Mouse (Mus musculus) thymus, adult 2 months (tissue): Measurements from ENCODE around the gene Pde6h. TPM values are rescaled to one million over a fixed set of nuclear protein-coding genes. Genes with fewer than 3 reads are reported as not detected.
"Not testable (repeated sequence)": the region's sequence is repeated elsewhere in the genome, so short reads cannot be mapped to it uniquely, and the experiment has no call there.

Experiments
- DNase-seq: peaks from one replicate; pipeline ENCODE4 v3.0.0; 2021
- H3K27ac ChIP-seq: fragments of 200-500 bp; 2 replicates; pipeline ENCODE4 v1.5.1; 2012; ENCODE audit warnings: low read length, control low read depth; ENCODE audit not compliant: control insufficient read depth, insufficient read depth
- H3K27me3 ChIP-seq: fragments of 200-500 bp; 2 replicates; pipeline ENCODE4 v1.6.1; 2012; ENCODE audit warnings: mild to moderate bottlenecking, low read length, moderate library complexity, mixed read lengths; ENCODE audit not compliant: control insufficient read depth, insufficient read depth
- H3K36me3 ChIP-seq: fragments of 200-500 bp; 2 replicates; pipeline ENCODE4 v1.6.1; 2012; ENCODE audit warnings: mild to moderate bottlenecking, low read length, moderate library complexity; ENCODE audit not compliant: control insufficient read depth, insufficient read depth
- H3K4me1 ChIP-seq: fragments of 200-500 bp; replicated peaks from 2 replicates; pipeline ENCODE4 v1.6.1; 2012; ENCODE audit warnings: low read length; ENCODE audit not compliant: control insufficient read depth, insufficient read depth
- H3K4me3 ChIP-seq: fragments of 200-500 bp; 2 replicates; pipeline ENCODE4 v1.5.1; 2012; ENCODE audit warnings: mild to moderate bottlenecking, low read length, control low read depth, moderate library complexity; ENCODE audit not compliant: control insufficient read depth, insufficient read depth
- CTCF ChIP-seq: fragments of 200-500 bp; IDR thresholded peaks from 2 replicates; pipeline ENCODE4 v1.5.1; 2012; ENCODE audit warnings: mild to moderate bottlenecking, control low read depth, low read length, moderate library complexity, borderline replicate concordance; ENCODE audit not compliant: control insufficient read depth, poor library complexity, insufficient read depth; ENCODE audit errors: extremely low read depth
- POLR2A ChIP-seq: fragments of 200-500 bp; IDR thresholded peaks from 2 replicates; pipeline ENCODE4 v1.6.1; 2012; ENCODE audit warnings: mild to moderate bottlenecking, low read length, control low read depth, moderate library complexity; ENCODE audit not compliant: control insufficient read depth, poor library complexity, insufficient read depth; ENCODE audit errors: extremely low read depth
- WGBS: fragments of 180-500 bp; shearing (Covaris S2); methylation state at CpG from one replicate; pipeline ENCODE4 v1.1.7; 2018; 5-methylcytosine and 5-hydroxymethylcytosine counted together
- polyA plus RNA-seq: library from polyadenylated mRNA; depleted of rRNA; stranded (reverse); fragments of >200 nt; gene quantifications from 2 replicates; pipeline ENCODE4 v1.2.3, GENCODE M21; 2012; rRNA removed

Pde6h gene
- polyA plus RNA-seq, result 0.01 TPM in 1 of 2 replicates, not detected in the other

- H3K27ac ChIP-seq, result no peak within 1 kb of the TSS
- 97% methylated on average over 8 of the region's 8 CpGs for WGBS
- DNase-seq, result no peak
- TF ChIP-seq CTCF, result no peak
- no peak for TF ChIP-seq POLR2A
- no peaks in the 10 kb centered on the region for H3K27me3 ChIP-seq
- peaks cover 60% of the 10 kb centered on the region for H3K36me3 ChIP-seq
- no peak within 1 kb of the TSS for H3K4me3 ChIP-seq
- peaks cover 2% of the 10 kb centered on the region; the same call in 1 of the 2 replicates for H3K4me1 ChIP-seq
Measured at GRCm38 (mm10) chr6:136923532-136923931, at the start of gene Pde6h. Pde6h (plus strand) TSS chr6:136923832.

- H3K4me3 ChIP-seq, result no peak overlapping the region
- WGBS, result 49% methylated on average over 8 of the region's 8 CpGs
Measured at GRCm38 (mm10) chr6:136874599-136874998, 49.0 kb upstream of the Pde6h start.

GRCm38 (mm10) chr6:136875670-136876069, 48.0 kb upstream of the Pde6h start, which contains the start of gene Mgp:
Mgp (minus strand) TSS chr6:136875823.
- no peaks in the 10 kb centered on the region for H3K27me3 ChIP-seq
- no peak within 1 kb of the TSS for H3K4me3 ChIP-seq
- TF ChIP-seq CTCF (no peak), POLR2A (no peak)
- H3K36me3 ChIP-seq, result no peaks in the 10 kb centered on the region
- H3K27ac ChIP-seq, result no peak within 1 kb of the TSS
- 80% methylated on average over 9 of the region's 9 CpGs for WGBS
- H3K4me1 ChIP-seq, result peaks cover 3% of the 10 kb centered on the region; the same call in 1 of the 2 replicates
- DNase-seq, result no peak

More at GRCm38 (mm10) chr6:136874599-136874998, 49.0 kb upstream of the Pde6h start:
- Histone ChIP-seq H3K27me3 (no peaks in the 10 kb centered on the region), H3K27ac (no peak overlapping the region), H3K4me1 (peaks cover 3% of the 10 kb centered on the region; the same call in 1 of the 2 replicates), H3K36me3 (no peaks in the 10 kb centered on the region)
- DNase-seq, result no peak
- TF ChIP-seq CTCF (no peak), POLR2A (no peak)

GRCm38 (mm10) chr6:136881678-136882077, 42.0 kb upstream of the Pde6h start:
- Histone ChIP-seq H3K36me3 (no peaks in the 10 kb centered on the region), H3K27ac (no peak overlapping the region), H3K4me3 (no peak overlapping the region), H3K27me3 (no peaks in the 10 kb centered on the region), H3K4me1 (no peaks in the 10 kb centered on the region)
- WGBS, result 91% methylated on average over 8 of the region's 8 CpGs
- TF ChIP-seq CTCF (no peak), POLR2A (no peak)
- DNase-seq, result no peak

- Histone ChIP-seq H3K36me3 (no peaks in the 10 kb centered on the region), H3K27ac (no peak overlapping the region), H3K27me3 (no peaks in the 10 kb centered on the region), H3K4me3 (no peak overlapping the region), H3K4me1 (no peaks in the 10 kb centered on the region)
- TF ChIP-seq CTCF (no peak), POLR2A (no peak)
- WGBS, result 83% methylated on average over 3 of the region's 3 CpGs
- no peak for DNase-seq
Measured at GRCm38 (mm10) chr6:136883431-136883915, 40.2 kb upstream of the Pde6h start.

- no peak for TF ChIP-seq POLR2A
- TF ChIP-seq CTCF, result no peak
- no peaks in the 10 kb centered on the region for H3K4me1 ChIP-seq
- no peaks in the 10 kb centered on the region for H3K36me3 ChIP-seq
- DNase-seq, result no peak
- no peaks in the 10 kb centered on the region for H3K27me3 ChIP-seq
- WGBS, result 93% methylated on average over 6 of the region's 6 CpGs
- no peak overlapping the region for H3K27ac ChIP-seq
- H3K4me3 ChIP-seq, result no peak overlapping the region
Measured at GRCm38 (mm10) chr6:136883961-136884360, 39.7 kb upstream of the Pde6h start.

- WGBS, result 90% methylated on average over 1 of the region's 1 CpGs
- not testable (repeated sequence) for DNase-seq, H3K4me3 ChIP-seq, H3K27ac ChIP-seq, H3K27me3 ChIP-seq, H3K4me1 ChIP-seq, H3K36me3 ChIP-seq
Measured at GRCm38 (mm10) chr6:136884766-136885165, 38.9 kb upstream of the Pde6h start.

- Histone ChIP-seq H3K27ac (no peak overlapping the region), H3K27me3 (no peaks in the 10 kb centered on the region), H3K4me1 (no peaks in the 10 kb centered on the region), H3K36me3 (no peaks in the 10 kb centered on the region), H3K4me3 (no peak overlapping the region)
- no peak for TF ChIP-seq CTCF
- WGBS, result 93% methylated on average over 9 of the region's 9 CpGs
- DNase-seq, result no peak
Measured at GRCm38 (mm10) chr6:136887854-136888253, 35.8 kb upstream of the Pde6h start.
